Mouse (Mus musculus): Measurements from ENCODE around the gene Sncb. TPM values are rescaled to one million over a fixed set of nuclear protein-coding genes. Genes with fewer than 3 reads are reported as not detected.

The Sncb gene
- polyA plus RNA-seq, 1 experiment from 2014 or later: 2.4 TPM

DNA sequence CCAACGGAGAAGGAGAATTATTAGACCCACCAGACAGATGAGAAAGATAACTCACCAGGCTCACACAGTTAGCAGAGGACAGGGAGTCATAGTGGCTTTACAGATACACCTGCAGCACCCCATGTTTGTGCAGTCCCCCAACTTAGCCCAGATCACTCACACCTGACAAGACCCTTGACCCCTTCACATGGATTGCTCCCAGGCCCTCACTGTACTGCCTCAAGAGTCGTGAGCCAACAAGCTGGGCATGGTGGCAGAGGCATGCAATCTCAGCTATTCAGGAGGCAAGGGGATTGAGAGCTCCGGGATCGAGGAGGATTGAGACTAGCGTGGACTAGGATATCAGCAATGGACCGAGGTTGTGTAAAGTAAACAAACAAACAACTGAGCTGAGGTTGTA, 12.7 kb downstream of the Sncb start:
- Histone ChIP-seq H3K9me3 (no peaks in the 10 kb centered on the region), H3K4me3 (no peak overlapping the region), H3K4me1 (replicated peaks) (peaks cover 41% of the 10 kb centered on the region), H3K27me3 (ENCODE audit: insufficient read depth, poor library complexity, severe bottlenecking) (peaks cover 86% of the 10 kb centered on the region), H3K27ac (no peak overlapping the region), H3K36me3 (no peaks in the 10 kb centered on the region)
- WGBS: 73% methylated on average over 6 of the region's 6 CpGs
- no peak for DNase-seq (ENCODE audit: low spot score)

DNA sequence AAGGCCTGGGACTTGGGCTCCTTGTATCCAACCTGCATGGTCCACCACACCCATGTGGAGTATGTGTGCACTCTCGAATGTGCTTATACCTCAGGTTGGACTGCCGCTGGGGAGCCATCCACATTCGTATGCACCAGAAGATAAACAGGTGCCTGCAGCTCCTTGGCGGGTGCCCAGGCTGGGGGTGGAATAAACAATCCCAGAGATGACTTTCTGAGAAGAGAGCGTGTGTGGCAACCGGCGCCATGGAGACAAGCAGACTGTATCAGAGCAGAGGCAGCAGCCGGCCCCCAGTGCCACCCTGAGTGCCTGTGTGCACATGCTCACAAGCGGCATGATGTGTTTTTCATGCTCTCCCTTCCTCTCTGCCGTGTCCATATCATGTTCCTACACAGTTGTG, 13.7 kb downstream of the Sncb start:
- WGBS: 79% methylated on average over 10 of the region's 10 CpGs
- Histone ChIP-seq H3K27me3 (ENCODE audit: insufficient read depth, poor library complexity, severe bottlenecking) (peaks cover 95% of the 10 kb centered on the region), H3K4me3 (no peak overlapping the region), H3K27ac (no peak overlapping the region), H3K9me3 (no peaks in the 10 kb centered on the region), H3K4me1 (replicated peaks) (peaks cover 40% of the 10 kb centered on the region), H3K36me3 (no peaks in the 10 kb centered on the region)
- DNase-seq (ENCODE audit: low spot score): no peak

DNA sequence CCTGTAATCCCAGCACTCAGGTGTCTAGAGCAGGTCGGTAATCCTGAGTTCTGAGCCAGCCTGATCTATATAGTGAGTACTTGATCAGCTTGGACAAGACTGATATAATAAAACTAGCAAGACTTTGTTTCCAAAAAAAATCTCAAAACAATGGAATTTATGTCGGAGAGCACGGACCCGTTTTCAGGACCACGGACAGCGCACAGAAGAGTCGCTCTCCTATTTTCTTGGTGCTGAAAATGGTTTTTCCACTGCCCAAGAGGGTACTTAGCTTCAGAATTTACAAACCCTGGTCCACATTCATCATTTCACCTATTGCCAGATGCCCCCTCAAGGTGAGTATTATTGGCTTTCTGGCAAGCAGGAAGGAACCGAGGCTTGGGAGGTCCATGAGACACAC, 15.7 kb downstream of the Sncb start:
- H3K27me3 ChIP-seq (ENCODE audit: insufficient read depth, poor library complexity, severe bottlenecking): peaks cover 88% of the 10 kb centered on the region
- no peaks in the 10 kb centered on the region for H3K9me3 ChIP-seq
- no peak overlapping the region for H3K4me3 ChIP-seq
- no peaks in the 10 kb centered on the region for H3K36me3 ChIP-seq
- 2% methylated on average over 8 of the region's 8 CpGs for WGBS
- peaks cover 51% of the 10 kb centered on the region for H3K4me1 ChIP-seq (replicated peaks)
- H3K27ac ChIP-seq: no peak overlapping the region
- peak; percentile 43 for DNase-seq (ENCODE audit: low spot score)

DNA sequence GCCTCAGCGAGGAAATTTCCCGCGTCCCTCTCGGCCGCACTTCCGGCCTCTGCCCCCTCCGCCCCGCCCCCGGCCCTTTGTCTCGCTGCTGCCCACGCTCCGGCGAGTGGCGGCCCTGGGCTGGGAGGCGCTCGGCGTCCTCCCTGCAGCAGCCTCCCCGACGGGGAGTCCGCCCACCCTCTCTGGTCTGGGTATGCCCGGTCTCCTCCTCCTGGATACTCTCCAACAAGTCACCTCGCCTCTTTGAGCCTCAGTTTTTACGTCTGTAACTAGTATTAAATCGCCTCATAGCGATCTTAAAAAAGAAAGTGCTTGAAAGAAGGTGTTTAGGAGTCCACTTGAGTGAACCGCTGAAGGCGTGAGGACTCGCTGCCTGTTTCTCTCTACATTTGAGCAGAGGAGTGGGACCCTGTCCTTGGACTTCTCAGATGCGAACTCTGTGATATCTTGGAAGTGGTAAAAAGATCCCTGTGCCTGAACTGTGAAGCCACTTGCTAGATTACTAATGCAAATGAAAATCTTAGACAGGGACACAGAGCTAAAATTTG, 16.5 kb downstream of the Sncb start, which contains the start of gene Gprin1:
Gene Gprin1, minus strand, starts transcription at position 11 of the 548 bp plus-strand sequence.
- WGBS: 2% methylated on average over 29 of the region's 29 CpGs
- Histone ChIP-seq H3K4me3 (peak within 1 kb of the TSS; percentile 66), H3K9me3 (no peaks in the 10 kb centered on the region), H3K4me1 (replicated peaks) (peaks cover 47% of the 10 kb centered on the region), H3K27me3 (ENCODE audit: insufficient read depth, poor library complexity, severe bottlenecking) (peaks cover 88% of the 10 kb centered on the region), H3K27ac (peak within 1 kb of the TSS; percentile 88), H3K36me3 (peaks cover 6% of the 10 kb centered on the region; the same call in 1 of the 2 replicates)
- DNase-seq (ENCODE audit: low spot score): no peak

DNA sequence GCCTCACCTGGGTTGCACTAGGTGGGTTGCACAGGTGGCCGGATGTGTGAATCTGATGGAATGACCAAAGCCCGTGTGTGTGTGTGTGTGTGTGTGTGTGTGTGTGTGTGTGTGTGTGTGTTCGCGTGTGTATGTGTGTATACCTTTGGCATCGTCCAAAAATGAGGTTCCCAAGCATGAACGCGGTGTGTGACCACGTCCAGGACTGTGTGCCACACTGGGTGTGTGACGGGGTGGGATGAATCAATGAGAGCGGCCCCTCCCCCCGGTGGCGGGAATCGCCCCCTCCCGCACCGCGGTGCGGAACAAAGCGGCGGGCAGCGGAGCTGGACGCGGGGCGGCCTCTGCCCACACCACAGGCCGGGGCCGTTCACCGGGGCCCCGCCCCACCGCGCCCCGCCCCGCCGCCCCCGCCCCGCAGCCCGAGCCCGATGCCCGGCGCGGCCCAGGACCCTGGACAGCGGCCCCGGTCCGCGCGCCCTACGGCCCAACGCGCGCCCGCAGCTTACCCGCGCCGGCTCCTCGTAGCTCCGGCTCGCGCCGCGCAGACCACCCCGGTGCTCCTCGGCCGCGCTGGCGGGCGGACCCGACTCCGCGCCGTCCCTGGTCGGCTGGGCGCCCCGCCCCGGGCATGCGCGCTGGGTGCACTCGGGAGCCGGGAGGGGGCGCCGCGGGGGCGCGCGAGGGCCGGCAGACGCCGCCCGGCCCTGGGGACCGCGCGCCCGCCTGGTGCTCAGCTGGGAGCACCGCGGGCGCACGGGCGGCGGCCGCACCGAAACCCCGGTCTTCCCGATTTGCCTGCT, 17.1 kb downstream of the Sncb start:
- H3K27me3 ChIP-seq (ENCODE audit: insufficient read depth, poor library complexity, severe bottlenecking): peaks cover 84% of the 10 kb centered on the region
- peaks cover 47% of the 10 kb centered on the region for H3K4me1 ChIP-seq (replicated peaks)
- DNase-seq (ENCODE audit: low spot score): peak; percentile 71
- H3K4me3 ChIP-seq: peak overlapping the region; percentile 66
- H3K27ac ChIP-seq: peak overlapping the region; percentile 88
- 2% methylated on average over 86 of the region's 100 CpGs for WGBS
- no peaks in the 10 kb centered on the region for H3K9me3 ChIP-seq
- H3K36me3 ChIP-seq: peaks cover 9% of the 10 kb centered on the region; the same call in 1 of the 2 replicates

DNA sequence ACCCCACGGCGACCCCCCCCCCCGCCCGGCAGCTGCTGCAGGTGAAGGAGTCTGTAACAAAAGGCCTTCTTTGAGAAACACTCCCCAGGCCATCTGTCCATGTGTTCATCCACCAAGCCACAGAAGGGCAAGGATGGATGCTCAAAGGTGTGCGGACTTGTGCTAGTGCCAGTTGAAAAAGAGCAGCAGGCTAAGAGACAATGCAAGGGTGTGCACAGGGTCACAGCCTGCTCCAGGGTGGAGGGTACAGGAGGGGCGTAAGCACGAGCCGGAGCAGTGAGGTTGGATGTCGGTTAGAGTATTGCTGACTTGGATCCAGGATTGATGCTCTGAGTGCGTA, 17.7 kb downstream of the Sncb start:
- 48% methylated on average over 10 of the region's 10 CpGs for WGBS
- Histone ChIP-seq H3K36me3 (peaks cover 9% of the 10 kb centered on the region; the same call in 1 of the 2 replicates), H3K4me1 (replicated peaks) (peaks cover 47% of the 10 kb centered on the region), H3K4me3 (peak overlapping the region; percentile 66), H3K27me3 (ENCODE audit: insufficient read depth, poor library complexity, severe bottlenecking) (peaks cover 78% of the 10 kb centered on the region), H3K9me3 (no peaks in the 10 kb centered on the region), H3K27ac (peak overlapping the region; percentile 88)
- DNase-seq (ENCODE audit: low spot score): no peak

DNA sequence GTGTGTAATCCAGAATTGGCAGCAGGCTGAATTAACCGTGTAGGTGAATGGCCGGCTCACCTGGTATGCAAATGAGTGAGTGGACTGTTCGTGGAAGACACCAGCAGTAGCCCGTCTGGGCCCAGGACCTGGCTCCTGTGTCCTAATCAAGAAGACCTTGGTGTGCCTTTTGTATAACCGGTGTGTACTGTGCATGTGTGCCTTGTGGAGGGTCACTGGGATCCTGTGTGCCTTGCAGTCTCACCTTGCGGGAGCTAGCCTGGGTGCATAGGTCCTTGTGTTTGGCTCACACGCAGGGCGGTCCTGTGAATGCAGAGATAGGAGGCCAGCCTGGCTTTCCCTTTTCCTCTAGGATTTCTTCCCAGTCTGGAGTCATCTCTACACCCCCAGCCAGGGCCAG, 18.2 kb downstream of the Sncb start:
- Histone ChIP-seq H3K4me1 (replicated peaks) (peaks cover 47% of the 10 kb centered on the region), H3K4me3 (peak overlapping the region; percentile 66), H3K36me3 (peaks cover 9% of the 10 kb centered on the region; the same call in 1 of the 2 replicates), H3K9me3 (no peaks in the 10 kb centered on the region), H3K27ac (peak overlapping the region; percentile 88; the same call in 1 of the 2 replicates), H3K27me3 (ENCODE audit: insufficient read depth, poor library complexity, severe bottlenecking) (peaks cover 73% of the 10 kb centered on the region)
- WGBS: 85% methylated on average over 8 of the region's 8 CpGs
- DNase-seq (ENCODE audit: low spot score): no peak

DNA sequence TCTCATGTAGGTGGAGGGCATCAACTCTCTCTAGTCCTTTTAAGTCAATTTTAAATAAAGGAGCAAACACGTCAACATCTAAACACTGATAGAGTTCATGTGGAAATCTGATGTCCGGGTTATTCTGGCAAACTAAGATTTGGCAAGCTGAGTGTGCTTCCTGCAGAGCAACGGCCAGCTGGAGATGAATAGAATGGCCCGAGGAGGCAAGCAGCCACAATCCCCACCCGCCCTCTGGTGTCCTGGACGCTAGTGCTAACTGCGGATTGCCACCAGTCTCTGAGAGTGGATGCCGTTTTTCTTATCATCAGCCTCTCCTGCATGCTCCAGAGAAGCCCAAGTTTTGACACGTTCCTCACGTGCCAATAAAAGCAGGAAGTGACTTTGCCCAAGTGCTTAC, 19.5 kb downstream of the Sncb start:
- Histone ChIP-seq H3K27me3 (ENCODE audit: insufficient read depth, poor library complexity, severe bottlenecking) (peaks cover 60% of the 10 kb centered on the region), H3K4me3 (no peak overlapping the region), H3K36me3 (peaks cover 9% of the 10 kb centered on the region), H3K4me1 (replicated peaks) (peaks cover 47% of the 10 kb centered on the region), H3K27ac (no peak overlapping the region), H3K9me3 (no peaks in the 10 kb centered on the region)
- WGBS: 40% methylated on average over 10 of the region's 10 CpGs
- DNase-seq (ENCODE audit: low spot score): no peak

DNA sequence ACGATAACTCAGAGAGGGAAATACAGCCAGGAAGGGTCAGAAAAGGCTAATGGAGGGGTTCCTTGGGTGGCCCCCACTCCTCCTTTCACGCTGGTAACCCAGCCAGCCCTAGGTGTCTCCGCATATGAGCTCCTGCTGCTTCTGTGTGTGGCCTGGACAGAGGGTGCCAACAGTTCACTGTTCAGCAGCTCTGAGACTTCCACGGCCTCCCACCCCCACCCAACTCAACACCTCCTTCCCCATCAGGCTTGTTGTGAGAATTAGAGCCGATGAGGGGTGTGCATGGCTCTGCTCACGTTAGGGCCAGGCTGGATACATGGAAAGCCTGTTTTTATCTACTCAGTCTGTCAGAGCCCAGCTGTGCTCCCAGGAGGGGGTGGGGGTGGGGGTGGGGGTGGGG, 20.3 kb downstream of the Sncb start:
- no peak overlapping the region for H3K27ac ChIP-seq
- no peak for DNase-seq (ENCODE audit: low spot score)
- peaks cover 17% of the 10 kb centered on the region for H3K36me3 ChIP-seq
- H3K4me1 ChIP-seq (replicated peaks): peaks cover 53% of the 10 kb centered on the region
- no peak overlapping the region for H3K4me3 ChIP-seq
- WGBS: 46% methylated on average over 6 of the region's 6 CpGs
- H3K27me3 ChIP-seq (ENCODE audit: insufficient read depth, poor library complexity, severe bottlenecking): peaks cover 53% of the 10 kb centered on the region
- H3K9me3 ChIP-seq: no peaks in the 10 kb centered on the region

DNA sequence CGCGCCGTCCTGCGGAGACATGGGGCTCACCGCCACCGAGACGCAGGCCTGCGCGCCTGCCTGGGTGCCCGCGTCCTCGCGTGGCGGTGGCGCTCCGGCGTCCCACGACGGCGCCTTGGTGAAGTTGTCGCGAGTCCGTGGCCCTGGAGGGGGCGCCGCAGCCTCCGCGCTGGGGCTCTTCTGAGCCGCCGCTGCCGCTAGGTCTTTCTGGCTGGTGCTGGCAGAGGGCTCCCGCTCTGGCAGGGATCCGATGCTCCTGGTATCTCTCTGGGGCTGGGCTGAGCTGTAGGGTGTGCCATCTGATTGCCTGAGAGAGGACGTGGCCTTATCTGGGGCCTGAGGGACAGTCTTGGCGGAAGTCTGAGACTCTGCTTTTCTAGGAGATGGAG, 28.2 kb downstream of the Sncb start:
- no peaks in the 10 kb centered on the region for H3K9me3 ChIP-seq

DNA sequence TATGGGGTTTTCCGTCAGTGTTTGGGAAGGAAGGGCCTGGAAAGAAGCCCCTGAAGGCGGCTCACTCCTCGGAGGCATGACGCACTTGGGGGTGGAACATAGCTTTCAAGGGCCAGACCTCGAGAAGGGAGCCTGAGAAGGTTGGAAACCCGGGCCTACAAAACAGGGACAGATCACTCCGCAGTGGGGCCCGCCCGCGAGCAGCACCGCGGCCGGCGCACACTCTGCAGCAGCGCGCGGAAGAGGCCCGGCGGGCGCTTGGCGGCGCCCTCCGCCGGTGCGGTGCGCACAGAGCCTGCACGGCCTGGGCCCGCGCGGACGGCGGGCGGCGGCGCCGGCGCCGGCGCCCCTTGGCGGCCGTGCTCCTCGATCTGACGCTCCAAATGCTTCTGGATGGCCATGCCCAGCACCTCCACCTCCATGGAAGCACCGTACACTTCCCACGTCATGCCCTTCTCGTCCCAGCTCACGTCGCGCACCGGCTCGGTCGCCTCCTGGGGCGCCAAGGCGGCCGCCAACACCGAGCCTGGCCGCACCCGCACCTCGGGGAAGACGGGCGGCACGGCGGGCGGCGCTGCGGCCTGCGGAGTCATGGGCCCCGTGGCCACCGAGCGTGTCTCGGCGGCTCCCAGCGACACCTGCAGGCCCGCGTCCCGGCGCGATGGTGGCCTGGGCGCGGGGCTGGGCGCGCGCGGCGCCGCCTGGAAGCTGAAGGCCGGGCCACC, 28.7 kb downstream of the Sncb start:
- Histone ChIP-seq H3K27me3 (ENCODE audit: insufficient read depth, poor library complexity, severe bottlenecking) (peaks cover 64% of the 10 kb centered on the region), H3K36me3 (peaks cover 63% of the 10 kb centered on the region), H3K9me3 (no peaks in the 10 kb centered on the region), H3K4me3 (peak overlapping the region; percentile 49), H3K27ac (peak overlapping the region; percentile 40), H3K4me1 (replicated peaks) (peaks cover 36% of the 10 kb centered on the region)
- DNase-seq (ENCODE audit: low spot score): peak; percentile 47
- 1% methylated on average over 87 of the region's 87 CpGs for WGBS

More for the DNA sequence above, 28.2 kb downstream of the Sncb start:
- peaks cover 63% of the 10 kb centered on the region for H3K36me3 ChIP-seq
- H3K4me3 ChIP-seq: peak overlapping the region; percentile 49
- H3K4me1 ChIP-seq (replicated peaks): peaks cover 36% of the 10 kb centered on the region
- H3K27ac ChIP-seq: peak overlapping the region; percentile 40
- peaks cover 64% of the 10 kb centered on the region for H3K27me3 ChIP-seq (ENCODE audit: insufficient read depth, poor library complexity, severe bottlenecking)
- peak; percentile 12 for DNase-seq (ENCODE audit: low spot score)
- WGBS: 4% methylated on average over 34 of the region's 34 CpGs

DNA sequence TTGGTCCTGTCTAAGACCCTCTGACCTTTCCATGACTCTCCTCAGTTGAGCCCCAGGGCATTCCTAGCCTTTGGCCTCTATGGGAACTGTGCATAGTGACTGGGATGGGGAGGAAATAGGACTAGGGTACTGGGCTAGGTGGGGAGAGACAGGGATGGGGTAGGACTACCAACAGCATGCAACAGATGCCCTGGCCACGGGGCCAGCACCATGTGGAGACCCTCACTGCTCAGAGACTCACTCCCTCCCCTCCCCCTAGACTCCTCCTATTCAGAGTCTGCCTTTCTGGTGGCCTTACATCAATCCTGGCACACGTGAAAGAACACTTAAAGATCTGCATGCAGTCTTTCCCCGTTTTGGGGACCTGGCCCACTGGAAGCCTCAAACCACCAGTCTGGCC, 29.5 kb downstream of the Sncb start:
- H3K4me1 ChIP-seq (replicated peaks): peaks cover 36% of the 10 kb centered on the region
- peaks cover 63% of the 10 kb centered on the region for H3K36me3 ChIP-seq
- no peak for DNase-seq (ENCODE audit: low spot score)
- H3K9me3 ChIP-seq: no peaks in the 10 kb centered on the region
- WGBS: 20% methylated on average over 3 of the region's 3 CpGs
- peaks cover 64% of the 10 kb centered on the region for H3K27me3 ChIP-seq (ENCODE audit: insufficient read depth, poor library complexity, severe bottlenecking)
- H3K4me3 ChIP-seq: peak overlapping the region; percentile 49; the same call in 1 of the 2 replicates
- no peak overlapping the region for H3K27ac ChIP-seq

DNA sequence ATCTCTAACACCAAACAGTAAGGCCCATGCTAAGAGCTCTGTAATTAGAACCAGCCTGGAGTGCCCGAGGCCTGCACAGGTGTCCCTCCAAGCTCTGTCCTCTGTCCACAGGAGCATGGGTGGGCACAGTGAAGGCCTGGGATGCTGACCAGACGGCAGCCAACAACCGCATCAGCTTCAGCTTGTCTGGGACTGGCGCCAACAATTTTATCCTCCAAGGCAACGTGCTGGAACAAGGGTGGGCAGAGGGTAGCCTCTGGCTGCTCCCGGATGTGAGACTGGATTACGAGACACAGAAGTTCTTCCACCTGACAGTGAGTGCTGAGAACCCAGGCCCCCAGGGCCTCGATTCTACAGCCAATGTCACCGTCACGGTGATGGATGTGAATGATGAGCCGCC, 40.3 kb downstream of the Sncb start:
- Histone ChIP-seq H3K36me3 (no peaks in the 10 kb centered on the region), H3K4me1 (replicated peaks) (peaks cover under 1% of the 10 kb centered on the region; the same call in 1 of the 2 replicates), H3K4me3 (no peak overlapping the region), H3K27me3 (ENCODE audit: insufficient read depth, poor library complexity, severe bottlenecking) (peaks cover 5% of the 10 kb centered on the region; the same call in 1 of the 2 replicates), H3K9me3 (peaks cover 6% of the 10 kb centered on the region), H3K27ac (no peak overlapping the region)
- DNase-seq (ENCODE audit: low spot score): no peak
- 83% methylated on average over 11 of the region's 11 CpGs for WGBS

Measured in hindbrain, embryonic 10.5 days (tissue).